Mouse (Mus musculus) liver (tissue): ENCODE results near the gene Col7a1.

Experiments used
- DNase-seq: peaks from one replicate; pipeline ENCODE4 v3.0.0-alpha.2; 2020; ENCODE audit warnings: mixed read lengths

Col7a1 gene

DNA sequence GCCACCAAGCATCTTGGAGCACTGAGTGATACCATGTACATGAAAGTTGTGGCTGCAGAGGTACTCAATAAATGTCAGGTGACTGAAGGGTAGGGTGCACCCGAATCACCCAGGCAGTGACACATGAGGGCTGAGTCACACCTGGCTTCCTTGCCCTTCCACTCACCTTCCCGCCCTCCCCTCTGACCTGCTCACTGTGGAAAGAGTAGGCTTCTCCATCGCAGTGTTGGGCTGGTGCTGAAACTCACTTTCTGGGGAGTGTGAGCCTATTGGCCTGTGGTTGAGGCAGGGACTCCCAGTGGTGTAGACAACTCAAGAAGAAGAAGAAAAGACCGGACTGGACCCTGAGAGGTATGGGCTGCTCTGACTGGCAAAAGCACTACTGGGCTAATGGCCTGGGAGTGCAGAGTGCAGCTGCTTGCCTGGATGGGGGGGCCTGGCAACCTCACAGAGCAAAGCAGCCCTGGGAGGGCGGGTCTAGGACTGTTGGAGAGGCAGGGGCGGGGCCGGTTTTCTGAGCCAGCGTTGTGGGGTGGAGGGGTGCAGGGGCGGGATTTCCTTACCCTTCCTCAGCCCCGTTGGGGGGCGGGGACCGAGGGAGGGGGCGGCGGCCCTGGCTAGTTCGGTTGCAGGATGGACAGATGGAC, 34.4 kb downstream of the Col7a1 start:
- peak; percentile 69 for DNase-seq

GRCm38 (mm10) chr9:108989802-108990461, 36.5 kb downstream of the Col7a1 start:
- DNase-seq, result no peak

DNA sequence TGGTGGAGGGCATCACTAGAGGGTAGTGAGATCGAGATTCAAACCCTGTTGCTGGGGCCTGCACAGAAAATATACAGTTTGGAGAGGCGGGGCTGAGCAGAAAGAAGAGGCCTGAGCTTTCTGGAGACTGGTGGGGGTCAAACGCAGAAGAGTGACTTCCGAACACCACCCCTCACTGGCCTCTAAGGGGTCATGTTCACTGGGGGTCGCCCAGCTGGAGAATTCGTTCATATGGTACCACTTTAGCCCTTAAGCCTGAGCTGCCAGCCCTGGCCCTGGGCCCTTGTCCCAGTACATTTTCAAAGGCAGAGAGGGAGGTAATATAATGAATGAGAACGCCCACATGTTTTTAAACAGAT, 37.1 kb downstream of the Col7a1 start:
- DNase-seq, result no peak

DNA sequence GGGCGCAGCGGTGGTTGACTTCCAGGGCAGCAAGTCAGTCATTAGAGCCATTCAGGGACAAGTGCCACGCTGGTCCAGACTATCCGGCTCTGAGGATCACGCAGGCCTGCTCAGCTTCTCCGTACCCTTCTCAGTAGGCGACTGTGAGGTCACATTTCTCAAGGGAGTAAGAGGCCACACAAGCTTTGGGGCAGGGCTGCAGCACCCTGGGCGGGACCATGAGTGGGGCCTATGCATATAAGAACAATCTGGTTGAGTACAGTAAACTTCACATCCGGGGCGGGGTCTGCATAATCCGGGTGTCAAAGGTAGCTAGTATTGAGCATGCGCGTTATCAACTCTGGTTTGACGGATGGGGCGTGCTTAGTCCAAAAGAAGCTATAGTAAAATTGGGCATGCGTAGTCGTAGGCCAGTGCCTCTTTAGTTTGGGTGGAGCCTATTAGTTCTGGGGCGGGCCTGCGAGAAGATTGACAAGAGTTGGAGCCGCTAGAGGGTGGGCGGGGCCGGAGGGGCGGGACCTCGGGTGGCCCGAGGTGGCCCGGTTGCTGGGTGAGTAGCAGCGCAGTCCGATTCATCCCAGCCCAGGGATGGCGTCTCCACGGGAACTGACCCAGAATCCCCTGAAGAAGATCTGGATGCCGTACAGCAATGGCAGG, 38.2 kb downstream of the Col7a1 start, which contains the start of gene Pfkfb4:
TSS of gene Pfkfb4 (plus strand) at position 351 of the 657 bp plus-strand sequence.
- peak; percentile 97 for DNase-seq

GRCm38 (mm10) chr9:108992085-108992469, 38.7 kb downstream of the Col7a1 start:
- DNase-seq, result no peak

DNA sequence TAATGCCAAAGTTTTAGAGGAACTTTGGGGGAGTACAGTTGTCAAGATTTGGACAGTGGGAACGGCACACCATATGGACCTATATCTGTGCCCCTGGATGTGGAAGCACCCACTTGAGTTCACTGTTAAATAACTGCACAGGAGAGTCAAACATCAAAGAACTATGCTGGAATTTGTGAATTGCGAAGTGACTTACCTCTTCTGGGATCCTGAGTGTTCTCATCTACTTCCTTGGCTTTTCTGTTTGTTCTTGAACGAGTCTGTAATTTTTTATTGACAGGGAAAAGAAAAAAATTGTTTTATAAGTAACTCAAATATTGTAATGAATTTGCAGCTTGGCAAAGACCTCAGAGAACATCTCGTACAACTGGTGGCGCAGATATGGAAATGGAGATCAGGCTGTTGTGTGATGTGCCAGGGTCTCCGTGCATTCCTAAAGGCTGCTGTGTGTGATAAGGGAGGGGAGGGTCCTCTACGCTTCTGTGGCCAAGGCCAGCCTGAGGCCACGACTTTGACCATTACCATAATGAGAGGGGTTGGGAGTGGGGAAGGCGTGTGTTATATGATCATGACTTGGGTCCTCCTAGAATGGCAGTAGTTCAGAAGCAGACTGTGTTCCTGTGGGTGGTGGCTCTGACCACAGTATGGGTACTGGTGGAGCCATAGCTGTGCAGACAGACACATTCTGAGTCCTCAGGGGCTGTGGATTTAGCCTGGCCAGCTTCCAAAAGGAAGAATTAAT, 39.4 kb downstream of the Col7a1 start:
- DNase-seq, result no peak

DNA sequence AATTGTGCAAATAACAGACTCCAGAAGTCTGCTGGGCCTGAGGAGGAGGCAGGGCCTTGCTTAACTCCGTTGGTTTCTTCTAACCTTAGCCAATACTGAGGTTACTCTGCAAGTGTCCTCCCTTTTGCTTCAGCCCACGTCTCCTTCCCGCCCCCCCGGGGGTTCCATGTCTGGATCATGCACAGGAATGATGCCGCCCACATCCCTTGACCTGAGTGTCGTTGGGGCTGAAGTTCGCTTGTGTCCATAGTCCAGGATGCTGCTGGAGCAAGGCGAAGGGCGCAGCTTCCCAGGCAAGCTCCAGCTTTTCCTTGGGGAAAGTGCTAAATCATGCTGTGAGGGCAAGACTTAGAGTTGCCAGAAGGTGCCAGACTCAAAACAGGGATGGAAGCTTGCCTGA, 43.0 kb downstream of the Col7a1 start:
- no peak for DNase-seq

DNA sequence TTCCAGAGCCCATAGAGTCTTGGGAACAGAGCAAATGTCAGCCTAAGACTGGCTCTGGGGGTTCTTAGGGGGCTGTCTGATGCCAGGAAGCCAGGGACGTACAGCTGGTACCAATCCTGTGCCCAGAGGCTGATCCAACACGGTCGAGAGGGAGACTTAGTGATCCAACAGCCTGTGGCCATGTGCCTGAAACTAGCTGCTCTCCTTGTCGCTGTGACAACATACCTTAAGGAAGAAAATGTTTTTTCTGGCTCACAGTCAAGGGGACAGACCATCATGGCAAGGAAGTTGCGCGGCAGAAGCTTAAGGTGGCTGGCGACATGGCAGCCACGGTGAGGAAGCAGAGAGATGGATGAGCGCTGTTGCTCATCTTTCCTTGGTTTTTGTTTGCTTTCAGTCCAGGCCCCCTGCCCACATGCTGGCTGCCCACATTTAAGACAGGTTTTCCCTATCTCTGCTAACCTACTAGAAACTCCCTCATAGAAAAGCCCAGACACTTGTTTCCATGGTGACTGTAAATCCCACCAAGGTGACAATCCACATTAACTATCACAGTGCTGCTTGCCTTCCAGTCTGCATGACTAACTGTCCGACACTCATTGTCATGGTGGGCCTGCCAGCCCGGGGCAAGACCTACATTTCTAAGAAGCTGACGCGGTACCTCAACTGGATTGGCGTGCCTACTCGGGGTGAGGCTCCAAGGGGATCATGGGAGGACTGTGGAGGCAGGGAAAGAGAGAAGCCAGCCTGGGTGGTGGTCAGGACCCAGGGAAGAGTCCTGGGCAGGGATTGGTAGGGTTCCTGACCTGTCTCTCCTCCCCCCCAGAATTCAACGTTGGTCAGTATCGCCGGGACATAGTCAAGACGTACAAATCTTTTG, 45.1 kb downstream of the Col7a1 start:
- DNase-seq, result no peak

DNA sequence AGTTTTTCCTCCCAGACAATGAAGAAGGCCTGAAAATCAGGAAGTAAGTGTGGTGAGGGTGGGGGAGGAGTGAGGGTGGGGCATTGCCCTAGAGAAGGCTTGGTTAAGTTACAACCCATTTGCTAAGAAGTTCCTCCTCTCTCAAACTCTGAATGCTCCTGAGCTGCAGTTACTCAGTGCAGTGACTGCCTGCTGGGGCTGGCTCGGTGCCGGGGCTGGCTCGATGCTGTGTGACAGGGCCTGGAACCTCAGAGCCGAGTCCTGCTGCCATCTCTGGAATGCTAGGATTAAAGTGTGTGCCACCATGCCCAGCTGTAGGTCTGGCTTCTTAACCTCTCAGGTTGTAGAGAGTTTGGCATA, 45.8 kb downstream of the Col7a1 start:
- DNase-seq, result no peak

GRCm38 (mm10) chr9:109000726-109001125, 47.3 kb downstream of the Col7a1 start:
- DNase-seq, result peak; percentile 66

DNA sequence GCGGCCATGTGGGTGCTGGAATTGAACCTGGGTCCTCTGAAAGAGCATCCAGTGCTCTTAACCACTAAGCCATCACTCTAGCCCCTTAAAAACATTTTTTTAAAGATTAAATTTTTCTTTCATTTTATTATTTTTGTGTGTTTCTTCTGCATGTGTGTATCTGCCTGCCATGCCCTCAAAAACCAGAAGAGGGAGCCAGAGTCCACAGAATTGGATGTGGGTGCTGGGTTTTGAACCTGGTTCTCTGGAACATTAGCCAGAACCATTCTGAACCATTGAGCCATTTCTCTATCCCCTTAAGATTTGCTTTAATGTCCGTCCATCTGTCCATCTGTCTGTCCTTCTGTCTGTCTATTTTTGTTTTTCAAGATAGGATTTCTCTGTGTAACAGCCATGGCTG, 49.8 kb downstream of the Col7a1 start:
- DNase-seq, result peak; percentile 63

GRCm38 (mm10) chr9:109007025-109007780, 53.8 kb downstream of the Col7a1 start:
- no peak for DNase-seq

GRCm38 (mm10) chr9:109008081-109008480, 54.7 kb downstream of the Col7a1 start:
- DNase-seq, result no peak

- DNase-seq, result no peak
These were observed 55.7 kb downstream of the Col7a1 start for GRCm38 (mm10) chr9:109008994-109009635.

DNA sequence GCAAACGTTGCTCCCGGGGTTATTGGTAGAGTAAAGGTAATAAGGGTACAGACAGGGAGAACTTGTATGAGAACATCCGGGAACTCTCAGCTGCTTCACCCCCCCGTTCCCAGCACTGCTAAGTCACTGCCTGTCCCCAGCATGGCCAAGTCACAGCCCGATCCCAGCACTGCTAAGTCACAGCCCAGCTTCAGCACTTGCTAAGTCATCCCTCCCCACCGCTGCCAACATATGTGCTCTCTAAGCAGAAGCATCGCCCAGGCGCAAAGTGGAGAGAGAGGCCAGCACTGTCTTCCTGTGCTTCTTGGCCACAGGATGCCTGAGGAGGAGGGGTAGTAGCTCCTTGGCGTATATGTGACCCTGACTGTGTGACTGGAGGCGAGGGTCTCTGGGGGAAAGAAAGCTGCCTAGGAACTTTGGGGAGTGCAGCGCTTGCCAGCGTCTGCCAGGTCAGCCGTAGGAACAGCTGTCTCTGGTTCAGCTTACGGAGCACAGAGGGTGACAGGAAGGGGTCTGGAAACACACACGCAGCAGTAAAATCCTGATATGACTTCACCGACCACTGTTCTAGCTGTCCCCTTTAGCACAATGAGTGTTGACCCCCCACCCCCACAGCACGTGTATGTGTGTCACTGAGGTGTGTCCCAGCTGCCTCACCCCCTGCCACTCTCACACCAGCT, 56.4 kb downstream of the Col7a1 start:
- peak; percentile 72 for DNase-seq

DNA sequence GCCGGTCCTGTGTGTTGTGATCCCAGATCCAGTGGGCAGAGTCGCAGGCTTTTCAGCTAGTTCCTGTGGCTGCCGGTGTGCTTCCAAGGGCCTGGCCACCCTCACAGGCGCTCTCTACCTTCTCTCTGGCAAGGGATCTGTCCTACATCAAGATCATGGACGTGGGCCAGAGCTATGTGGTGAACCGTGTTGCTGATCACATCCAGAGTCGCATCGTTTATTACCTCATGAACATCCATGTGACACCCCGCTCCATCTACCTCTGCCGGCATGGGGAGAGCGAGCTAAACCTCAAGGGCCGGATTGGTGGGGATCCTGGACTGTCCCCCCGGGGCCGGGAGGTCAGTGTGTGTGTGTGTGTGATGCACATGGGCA, 56.9 kb downstream of the Col7a1 start:
- no peak for DNase-seq

DNA sequence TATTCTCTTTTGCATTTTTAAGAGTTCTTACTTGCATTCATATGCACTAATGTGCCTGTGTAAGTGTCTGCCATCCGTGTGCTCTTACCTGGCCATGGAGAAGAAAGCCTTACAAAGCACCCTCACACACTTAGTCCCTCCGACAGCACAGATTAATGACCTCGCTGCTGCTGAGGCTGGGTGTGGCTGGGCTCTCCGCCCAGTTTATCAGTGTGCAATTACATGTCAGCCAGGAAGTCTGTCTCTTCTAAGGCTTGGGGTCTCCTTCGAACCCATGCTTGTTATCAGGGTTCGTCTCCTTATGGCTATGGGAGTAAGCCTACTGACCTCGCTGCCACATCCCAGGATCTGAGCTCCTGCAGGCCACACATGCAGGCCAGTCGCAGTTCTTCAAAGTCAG, 62.0 kb downstream of the Col7a1 start:
- DNase-seq, result peak; percentile 65

- peak; percentile 66 for DNase-seq
These were observed 63.7 kb downstream of the Col7a1 start for GRCm38 (mm10) chr9:109016973-109017604.

GRCm38 (mm10) chr9:109021428-109021827, 68.0 kb downstream of the Col7a1 start:
- DNase-seq, result no peak
